Mouse (Mus musculus) hindbrain, embryonic 12.5 days (tissue): Measurements from ENCODE around the gene Kcna4. TPM values are rescaled to one million over a fixed set of nuclear protein-coding genes. Genes with fewer than 3 reads are reported as not detected.

Experiments used
- ATAC-seq: fragments of 200-750 bp; cut with Nextera tagmentation; 2 replicates; pipeline ENCODE4 v1.8.0; 2017; ENCODE audit warnings: moderate TSS enrichment; ENCODE audit not compliant: low FRiP score
- H3K27ac ChIP-seq: fragments of 300-500 bp; sonication (generic); 2 replicates; pipeline ENCODE4 v1.5.1; 2016; ENCODE audit warnings: mild to moderate bottlenecking
- H3K27me3 ChIP-seq: fragments of 300-500 bp; sonication (generic); 2 replicates; pipeline ENCODE4 v1.6.1; 2016; ENCODE audit warnings: mild to moderate bottlenecking
- H3K36me3 ChIP-seq: fragments of 300-500 bp; sonication (generic); 2 replicates; pipeline ENCODE4 v1.6.1; 2016; ENCODE audit warnings: mild to moderate bottlenecking
- H3K4me1 ChIP-seq: fragments of 300-500 bp; sonication (generic); 2 replicates; pipeline ENCODE4 v1.6.1; 2016
- H3K4me2 ChIP-seq: fragments of 300-500 bp; sonication (generic); replicated peaks from 2 replicates; pipeline ENCODE4 v1.6.1; 2016; ENCODE audit warnings: mild to moderate bottlenecking
- H3K4me3 ChIP-seq: fragments of 300-500 bp; sonication (generic); 2 replicates; pipeline ENCODE4 v1.5.1; 2016; ENCODE audit warnings: mild to moderate bottlenecking
- H3K9ac ChIP-seq: fragments of 300-500 bp; sonication (generic); 2 replicates; pipeline ENCODE4 v1.6.1; 2016; ENCODE audit warnings: mild to moderate bottlenecking, moderate library complexity
- H3K9me3 ChIP-seq: fragments of 300-500 bp; sonication (generic); replicated peaks from 2 replicates; pipeline ENCODE4 v1.6.1; 2016; ENCODE audit warnings: mild to moderate bottlenecking
- WGBS: fragments of 180-500 bp; shearing (Covaris S2); methylation state at CpG from one replicate; pipeline ENCODE4 v1.1.7; 2016; 5-methylcytosine and 5-hydroxymethylcytosine counted together
- polyA plus RNA-seq: library from polyadenylated mRNA; unstranded; fragments of >200 nt; fragmentation: Nextera tagmentation; extraction: Ambion mirVana; gene quantifications from 2 replicates; pipeline ENCODE4 v1.2.1, GENCODE M21; 2016

Kcna4 gene
- polyA plus RNA-seq, 1 experiment from 2014 or later = 2.0 TPM

DNA sequence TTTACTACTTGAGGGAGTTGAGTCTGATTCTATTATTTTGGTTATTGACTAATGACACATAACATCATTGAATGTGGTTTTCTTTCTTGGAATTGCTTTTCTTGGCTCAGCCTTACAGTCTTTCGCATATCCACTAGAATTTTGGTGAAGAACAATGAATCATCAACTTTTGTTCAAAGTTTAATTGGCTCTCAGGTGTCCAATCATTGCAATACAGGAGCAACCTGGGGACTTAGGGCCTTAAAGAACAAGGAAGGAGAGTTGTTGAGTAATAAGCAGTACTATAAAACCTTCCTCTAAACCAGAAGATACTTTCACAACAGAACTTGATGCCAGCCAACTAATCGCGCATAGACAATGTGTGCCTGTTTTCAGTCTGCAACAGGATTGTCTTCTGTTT, 36.8 kb downstream of the Kcna4 start:
- H3K27me3 ChIP-seq = no peaks in the 10 kb centered on the region
- H3K4me2 ChIP-seq = no peak overlapping the region
- no peak for ATAC-seq
- no peaks in the 10 kb centered on the region for H3K9me3 ChIP-seq
- no peaks in the 10 kb centered on the region for H3K4me1 ChIP-seq
- 88% methylated on average over 3 of the region's 3 CpGs for WGBS
- no peaks in the 10 kb centered on the region for H3K36me3 ChIP-seq
- H3K4me3 ChIP-seq = no peak overlapping the region
- H3K27ac ChIP-seq = no peak overlapping the region
- no peak overlapping the region for H3K9ac ChIP-seq

DNA sequence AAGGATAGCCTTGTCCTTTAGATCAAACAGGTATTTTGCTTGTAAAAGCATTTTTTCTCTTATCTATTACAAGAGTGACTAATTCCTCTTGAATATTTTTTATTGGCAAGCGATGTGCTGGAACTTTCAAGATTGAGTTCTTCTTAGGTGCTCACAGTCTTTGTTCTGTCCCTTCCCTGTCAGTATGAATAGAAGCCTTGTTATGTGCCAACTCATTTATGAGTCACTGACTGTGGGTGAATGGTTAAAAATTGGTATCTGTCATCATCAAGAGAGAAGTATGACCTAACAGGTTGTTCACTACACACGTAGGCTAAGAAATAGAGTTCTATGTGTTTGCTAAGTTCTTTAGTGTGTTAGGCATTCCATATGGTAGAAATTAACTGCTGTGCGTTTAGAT, 50.9 kb downstream of the Kcna4 start:
- no peaks in the 10 kb centered on the region for H3K9me3 ChIP-seq
- no peak overlapping the region for H3K4me2 ChIP-seq
- H3K9ac ChIP-seq = no peak overlapping the region
- ATAC-seq = no peak
- no peaks in the 10 kb centered on the region for H3K36me3 ChIP-seq
- H3K4me1 ChIP-seq = no peaks in the 10 kb centered on the region
- H3K27ac ChIP-seq = no peak overlapping the region
- WGBS = 85% methylated on average over 3 of the region's 3 CpGs
- H3K27me3 ChIP-seq = no peaks in the 10 kb centered on the region
- H3K4me3 ChIP-seq = no peak overlapping the region

DNA sequence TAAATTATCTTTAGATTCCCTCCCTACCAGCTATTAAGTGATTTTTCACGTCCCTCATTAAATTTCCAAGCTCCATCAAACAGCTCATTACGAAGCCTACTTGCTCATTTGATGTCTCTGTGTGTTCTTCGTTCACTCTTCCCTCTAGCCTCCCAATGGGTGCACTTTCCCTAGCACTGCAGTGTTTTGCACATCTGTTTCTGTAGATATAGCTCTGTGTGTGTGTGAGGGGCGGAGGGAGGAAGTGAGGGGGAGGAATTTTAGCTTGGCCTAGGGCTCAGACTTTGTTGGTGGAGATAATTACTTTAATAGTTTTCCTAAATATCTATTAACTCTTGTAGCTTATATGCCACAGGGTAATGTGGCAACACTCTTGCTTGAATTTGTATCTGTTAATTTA, 54.4 kb downstream of the Kcna4 start:
- Histone ChIP-seq H3K4me2 (no peak overlapping the region), H3K9ac (no peak overlapping the region), H3K27me3 (no peaks in the 10 kb centered on the region), H3K36me3 (no peaks in the 10 kb centered on the region), H3K4me1 (no peaks in the 10 kb centered on the region), H3K4me3 (no peak overlapping the region), H3K9me3 (no peaks in the 10 kb centered on the region), H3K27ac (no peak overlapping the region)
- whole genome bisulfite sequencing = 78% methylated on average over 4 of the region's 4 CpGs
- peak; percentile 58; the same call in 1 of the 2 replicates for ATAC-seq

DNA sequence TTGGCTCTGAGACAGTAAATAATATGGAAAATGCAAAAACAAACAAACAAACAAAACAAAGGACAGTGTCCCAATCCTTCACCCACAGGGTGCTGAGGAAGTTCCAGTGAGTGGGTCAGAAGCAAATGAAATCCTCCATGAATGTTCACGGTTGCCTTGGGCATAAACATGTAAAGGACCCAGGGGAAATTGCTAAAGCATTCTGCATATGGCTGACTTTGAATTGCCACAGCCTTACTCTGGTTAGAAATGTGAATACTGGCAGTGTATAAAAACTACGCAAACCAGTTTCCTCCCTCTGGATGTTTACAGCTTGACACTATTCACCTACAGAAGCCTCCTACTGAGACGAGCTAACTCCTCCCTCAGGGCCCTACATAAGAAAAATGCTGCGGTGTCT, 54.9 kb downstream of the Kcna4 start:
- Histone ChIP-seq H3K4me2 (no peak overlapping the region), H3K9me3 (no peaks in the 10 kb centered on the region), H3K27ac (no peak overlapping the region), H3K4me3 (no peak overlapping the region), H3K36me3 (no peaks in the 10 kb centered on the region), H3K9ac (no peak overlapping the region), H3K4me1 (no peaks in the 10 kb centered on the region), H3K27me3 (no peaks in the 10 kb centered on the region)
- 65% methylated on average over 4 of the region's 4 CpGs for WGBS
- peak; percentile 54; the same call in 1 of the 2 replicates for ATAC-seq

Other genes with a start within 250 kb of the Kcna4 start
- gene Fshb, start 231.0 kb upstream of the Kcna4 start, polyA plus RNA-seq = 0.30 TPM in 1 of 2 replicates, not detected in the other